Mouse (Mus musculus) testis, adult 2 months (tissue): Measurements from ENCODE around the gene Aqp6.

ENCODE experiments used
- CTCF ChIP-seq: fragments of 200-500 bp; IDR thresholded peaks from 2 replicates; pipeline ENCODE4 v1.5.1; 2012; ENCODE audit warnings: low read depth, mild to moderate bottlenecking, inconsistent platforms, low read length, moderate library complexity; ENCODE audit not compliant: control insufficient read depth, insufficient read depth, insufficient replicate concordance
- POLR2A ChIP-seq: fragments of 200-500 bp; IDR thresholded peaks from 2 replicates; pipeline ENCODE4 v1.6.1; 2012; ENCODE audit warnings: low read depth, mild to moderate bottlenecking, inconsistent platforms, low read length, moderate library complexity; ENCODE audit not compliant: control insufficient read depth

DNA sequence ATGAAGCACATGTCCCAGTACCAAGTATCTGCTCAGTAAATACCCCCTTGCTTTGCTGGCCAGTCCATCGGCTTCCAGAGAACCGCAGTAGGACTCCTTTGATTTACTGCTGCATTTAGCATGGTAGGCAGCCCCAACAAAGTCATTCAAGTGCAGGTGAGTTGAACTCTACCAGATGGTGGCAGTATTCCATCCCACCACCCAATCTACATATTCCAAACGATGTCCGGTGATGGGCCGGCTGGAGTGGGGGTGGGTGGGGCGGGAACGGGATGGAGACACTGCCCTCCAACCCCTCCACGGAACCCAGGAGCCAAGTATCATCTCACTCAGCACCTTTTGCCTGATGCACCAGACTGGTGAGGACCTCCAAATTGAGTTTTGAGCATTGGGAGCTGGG, 52.1 kb downstream of the Aqp6 start:
- TF ChIP-seq CTCF: no peak
- TF ChIP-seq POLR2A: no peak
